9 mouse cellular contexts compared by ENCODE assay signal in the genomic region with DNA sequence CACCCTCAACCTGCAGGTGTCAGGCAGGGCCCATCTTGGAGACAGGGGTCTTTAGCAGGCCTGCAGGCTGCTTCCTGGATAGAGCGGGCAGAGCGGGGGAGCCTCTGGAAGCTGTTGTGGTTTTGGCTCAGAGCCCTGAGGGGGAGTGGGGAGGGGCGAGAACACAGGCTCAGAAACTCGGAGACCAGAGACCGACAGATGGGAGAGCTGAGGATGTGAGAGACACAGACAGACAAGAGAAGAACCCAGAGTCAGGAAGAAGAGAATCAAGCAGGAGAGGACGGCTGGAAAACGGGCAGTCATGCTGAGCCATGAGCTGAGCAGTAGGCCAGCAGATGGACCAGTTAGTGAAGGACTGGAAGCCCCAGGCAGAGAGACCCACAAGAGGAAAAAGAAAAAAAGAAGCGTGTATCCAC. TPM values are rescaled to one million over a fixed set of nuclear protein-coding genes. Genes with fewer than 3 reads are reported as not detected.
A peak's percentile ranks its signal among the peaks of the same experiment; 100 is the strongest.
DNase-seq lines count a peak whose midpoint lies in the region; ATAC-seq lines count a peak whose summit lies in the region.
"Had no signal": no experiment of that assay in that cellular context is flagged by ENCODE, and none has a peak within 500 bp of the region (broad histone marks: within the 10 kb centered on the region; RNA-seq: fewer than 3 reads in every experiment).

No protein-coding gene starts in this region.

- peak; percentile 19 to 30; a peak in 1 of 4 replicates for ATAC-seq in hematopoietic stem cell, adult 5-6 weeks (replicated peaks in 1 of 2; ENCODE audit: insufficient read depth in 1 of 2, low FRiP score in 2 of 2, low TSS enrichment in 1 of 2, low read depth in 1 of 2, poor library complexity in 2 of 2, severe bottlenecking in 2 of 2)
- no peak for ATAC-seq in CD4-positive, CD25-positive, alpha-beta regulatory T cell, adult 4 months

- peak; percentile 50 to 75 for DNase-seq in left cerebral cortex, adult 18-20 months (ENCODE audit: low spot score in 2 of 2)
- no peak for DNase-seq in left cerebral cortex, adult 11 months (ENCODE audit: low spot score)
- DNase-seq in cerebellum, postnatal 10 days = peak; percentile 88 to 93
- DNase-seq in right cerebral cortex, postnatal 25 days = peak; percentile 54
- no peak for DNase-seq in adrenal gland, postnatal 4 days (ENCODE audit: low spot score in 2 of 2)
- DNase-seq in embryo, embryonic 11 days = no peak

RNA-seq across cellular contexts. Expression of a gene that starts 14.2 kb away (rescaled TPM):
- total RNA-seq in left cerebral cortex, adult 18-20 months (2021) = 1 to 10 TPM; 5.6 to 6.9 TPM
- total RNA-seq in hematopoietic stem cell, adult 5-6 weeks (2017) = 0.50 TPM in 1 of 2 replicates, not detected in the other
- not detected for polyA plus RNA-seq in CD4-positive, CD25-positive, alpha-beta regulatory T cell, adult 4 months (2017; shearing (Covaris generic))
- total RNA-seq in adrenal gland, postnatal 4 days (2021) = 1 to 10 TPM; 3.0 to 3.2 TPM
- total RNA-seq: liver, adult 2 months had no signal
- polyA plus RNA-seq: liver, adult 2 months had no signal

RNA-seq across cellular contexts. Expression of a gene that starts 19.9 kb away (rescaled TPM):
- 1 to 10 TPM; 4.5 to 4.6 TPM for total RNA-seq in left cerebral cortex, adult 18-20 months (2021)
- total RNA-seq in hematopoietic stem cell, adult 5-6 weeks (2017) = 5.4 and 11.4 TPM in 2 replicates
- not detected for polyA plus RNA-seq in CD4-positive, CD25-positive, alpha-beta regulatory T cell, adult 4 months (2017; shearing (Covaris generic))
- total RNA-seq in adrenal gland, postnatal 4 days (2021) = 10 to 100 TPM; 20.7 to 22.8 TPM

RNA-seq across cellular contexts. Expression of a gene that starts 30.7 kb away (rescaled TPM):
- 10 to 100 TPM; 50.6 to 63.4 TPM for total RNA-seq in left cerebral cortex, adult 18-20 months (2021)
- 115 and 527 TPM in 2 replicates for total RNA-seq in hematopoietic stem cell, adult 5-6 weeks (2017)
- 100 to 1,000 TPM; 164 to 215 TPM for polyA plus RNA-seq in CD4-positive, CD25-positive, alpha-beta regulatory T cell, adult 4 months (2017; shearing (Covaris generic))
- 100 to 1,000 TPM in 1 of 2 experiments, 10 to 100 TPM in 1; 93.8 to 103 TPM for total RNA-seq in adrenal gland, postnatal 4 days (2021)

Comparison
In these comparisons a context has a peak if more than half of its experiments do, and no peak if none do; other contexts are left out.
1. DNase-seq: peak in left cerebral cortex, adult 18-20 months (2 of 2), cerebellum, postnatal 10 days (2 of 2) and right cerebral cortex, postnatal 25 days (single experiment); none in left cerebral cortex, adult 11 months (single experiment), adrenal gland, postnatal 4 days (0 of 2) and embryo, embryonic 11 days (single experiment).